Mouse (Mus musculus) ES-Bruce4 (cell line): Measurements from ENCODE around the gene Plscr4.

Experiments
- EP300 ChIP-seq: IDR thresholded peaks from 2 replicates; pipeline ENCODE4 v1.6.1; 2011; ENCODE audit warnings: low read depth, low read length; ENCODE audit not compliant: insufficient read depth
- POLR2A ChIP-seq: IDR thresholded peaks from one replicate; pipeline ENCODE4 v1.8.1; 2011; ENCODE audit warnings: low read length; ENCODE audit not compliant: insufficient read depth

- TF ChIP-seq EP300 (no peak), POLR2A (no peak)
These were observed 63.6 kb downstream of the Plscr4 start for GRCm38 (mm10) chr9:92520751-92521150.
